Mouse (Mus musculus) G1E (cell line): Measurements from ENCODE around the gene Myh9. TPM values are rescaled to one million over a fixed set of nuclear protein-coding genes. Genes with fewer than 3 reads are reported as not detected.

Experiments used
- ATAC-seq: 2 replicates; pipeline ENCODE4 v1.8.0; 2016; ENCODE audit warnings: mild to moderate bottlenecking; ENCODE audit not compliant: insufficient number of reproducible peaks, poor library complexity, low FRiP score, severe bottlenecking; ENCODE audit errors: extremely low read depth
- DNase-seq: peaks from one replicate; pipeline ENCODE4 v3.0.0; 2012; ENCODE audit warnings: low spot score
- H3K27me3 ChIP-seq: 2 replicates; pipeline ENCODE4 v1.6.1; 2012; ENCODE audit warnings: mild to moderate bottlenecking, low read length, inconsistent platforms; ENCODE audit not compliant: insufficient read depth
- H3K36me3 ChIP-seq: replicated peaks from 2 replicates; pipeline ENCODE3; 2012; ENCODE audit warnings: mild to moderate bottlenecking, inconsistent platforms
- H3K4me1 ChIP-seq: 2 replicates; pipeline ENCODE4 v1.6.1; 2012; ENCODE audit warnings: low read depth, low read length, inconsistent platforms, mixed read lengths; ENCODE audit not compliant: insufficient read depth
- H3K4me3 ChIP-seq: 2 replicates; pipeline ENCODE4 v1.5.1; 2012; ENCODE audit warnings: low read depth, mild to moderate bottlenecking, inconsistent platforms, low read length, moderate library complexity, mixed read lengths
- H3K9me3 ChIP-seq: replicated peaks from 2 replicates; pipeline ENCODE4 v1.6.1; 2012; ENCODE audit warnings: inconsistent platforms
- CTCF ChIP-seq: IDR thresholded peaks from 2 replicates; pipeline ENCODE4 v1.5.1; 2012; ENCODE audit warnings: low read depth, low read length, inconsistent platforms, mixed read lengths
- GATA1 ChIP-seq: IDR thresholded peaks from 2 replicates; pipeline ENCODE4 v1.6.1; 2012; ENCODE audit warnings: borderline replicate concordance, low read length, inconsistent platforms, mixed read lengths
- GATA2 ChIP-seq: IDR thresholded peaks from 2 replicates; pipeline ENCODE4 v1.6.1; 2012; ENCODE audit warnings: low read depth, low read length, inconsistent platforms, borderline replicate concordance
- POLR2AphosphoS5 ChIP-seq: IDR thresholded peaks from 2 replicates; pipeline ENCODE4 v1.6.1; 2012; ENCODE audit warnings: low read depth, low read length, inconsistent platforms; ENCODE audit not compliant: insufficient replicate concordance
- TAL1 ChIP-seq: conservative IDR thresholded peaks from 2 replicates; pipeline ENCODE4 v1.6.1; 2012; ENCODE audit warnings: low read depth, low read length, inconsistent platforms, mixed read lengths
- polyA plus RNA-seq: library from polyadenylated mRNA; stranded (reverse); fragments of >175 nt; gene quantifications from 2 replicates; pipeline ENCODE4 v1.2.3, GENCODE M21; 2012
- total RNA-seq, 2 experiments: library from RNA; stranded (forward) in 1 of 2; stranded (reverse) in 1 of 2; fragments of 200-1000 nt in 1 of 2; fragments of >200 nt in 1 of 2; fragmentation: Nextera tagmentation in 1 of 2; gene quantifications; 2 replicates each; pipeline ENCODE4 v1.2.3; 2014 to 2017

The Myh9 gene
- total and polyA plus RNA-seq, 3 experiments = 132 to 198 (median 171) TPM

GRCm38 (mm10) chr15:77839529-77840286, 2.3 kb downstream of the Myh9 start:
- TF ChIP-seq TAL1 (no peak), CTCF (no peak), GATA2 (no peak), GATA1 (no peak), POLR2AphosphoS5 (no peak)
- peaks cover 41% of the 10 kb centered on the region for H3K36me3 ChIP-seq
- DNase-seq (no peak), ATAC-seq (no peak)
- peak overlapping the region; percentile 40; the same call in 1 of the 2 replicates for H3K4me3 ChIP-seq
- peaks cover 71% of the 10 kb centered on the region for H3K4me1 ChIP-seq
- no peaks in the 10 kb centered on the region for H3K27me3 ChIP-seq
- H3K9me3 ChIP-seq = no peaks in the 10 kb centered on the region

- Histone ChIP-seq H3K4me1 (peaks cover 78% of the 10 kb centered on the region), H3K27me3 (no peaks in the 10 kb centered on the region), H3K4me3 (no peak overlapping the region), H3K36me3 (peaks cover 51% of the 10 kb centered on the region), H3K9me3 (no peaks in the 10 kb centered on the region)
- ATAC-seq (no peak), DNase-seq (no peak)
- TF ChIP-seq POLR2AphosphoS5 (no peak), GATA1 (no peak), CTCF (no peak), TAL1 (no peak), GATA2 (no peak)
Observed at GRCm38 (mm10) chr15:77838530-77839387, 3.2 kb downstream of the Myh9 start.

- Histone ChIP-seq H3K4me3 (no peak overlapping the region; the same call in 1 of the 2 replicates), H3K27me3 (no peaks in the 10 kb centered on the region), H3K9me3 (no peaks in the 10 kb centered on the region), H3K36me3 (peaks cover 61% of the 10 kb centered on the region), H3K4me1 (peaks cover 77% of the 10 kb centered on the region)
- no peak for TF ChIP-seq CTCF
- no peak for TF ChIP-seq POLR2AphosphoS5
- TF ChIP-seq GATA2 = no peak
- TF ChIP-seq GATA1 = no peak
- TF ChIP-seq TAL1 = no peak
- DNase-seq (no peak), ATAC-seq (no peak)
Observed at GRCm38 (mm10) chr15:77837444-77838117, 4.4 kb downstream of the Myh9 start.

- Histone ChIP-seq H3K27me3 (no peaks in the 10 kb centered on the region), H3K9me3 (no peaks in the 10 kb centered on the region), H3K4me3 (peak overlapping the region; percentile 34; the same call in 1 of the 2 replicates), H3K4me1 (peaks cover 83% of the 10 kb centered on the region), H3K36me3 (peaks cover 68% of the 10 kb centered on the region)
- ATAC-seq (no peak), DNase-seq (no peak)
- no peak for TF ChIP-seq GATA2
- TF ChIP-seq TAL1 = 0 out of 2 replicates have a peak, but pooled peaks have one; percentile 14
Observed at GRCm38 (mm10) chr15:77836692-77837443, 5.1 kb downstream of the Myh9 start.

GRCm38 (mm10) chr15:77835930-77836653, 5.9 kb downstream of the Myh9 start:
- DNase-seq = no peak
- Histone ChIP-seq H3K4me1 (peaks cover 91% of the 10 kb centered on the region), H3K27me3 (no peaks in the 10 kb centered on the region), H3K4me3 (peak overlapping the region; percentile 7; the same call in 1 of the 2 replicates), H3K9me3 (no peaks in the 10 kb centered on the region), H3K36me3 (peaks cover 75% of the 10 kb centered on the region)
- ATAC-seq = no peak
- TF ChIP-seq GATA2 (no peak), CTCF (no peak), POLR2AphosphoS5 (no peak), GATA1 (no peak), TAL1 (no peak)
